Mouse (Mus musculus): ENCODE data around the gene Anxa4. TPM values are rescaled to one million over a fixed set of nuclear protein-coding genes. Genes with fewer than 3 reads are reported as not detected.

The Anxa4 gene
- polyA plus RNA-seq, 1 experiment from 2014 or later = 79.7 TPM

DNA sequence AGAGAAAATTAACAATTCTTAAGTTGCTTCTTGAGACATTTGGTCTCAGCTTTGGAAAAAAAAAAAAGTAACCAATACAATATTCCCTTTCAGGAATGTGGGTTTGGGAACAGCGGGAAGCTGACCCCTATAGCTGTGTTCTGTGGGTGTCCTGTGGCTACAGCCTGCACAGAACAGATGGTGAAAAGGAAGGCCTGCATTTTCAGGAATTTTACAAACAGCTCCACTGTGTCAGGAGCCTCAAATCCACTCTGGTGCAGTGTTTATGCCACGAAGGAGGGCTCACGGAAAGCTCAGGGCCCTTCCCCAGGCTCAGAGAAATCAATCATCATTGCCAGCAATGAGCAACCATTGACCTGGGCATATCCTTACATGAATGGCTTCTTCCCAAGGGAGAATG is 21.5 kb upstream of the Anxa4 start:
- no peak overlapping the region for H3K4me3 ChIP-seq (ENCODE audit: low read depth, low read length)
- H3K9ac ChIP-seq (replicated peaks; ENCODE audit: low read depth, low read length) = no peak overlapping the region
- peaks cover 11% of the 10 kb centered on the region for H3K4me1 ChIP-seq (ENCODE audit: control insufficient read depth, insufficient read depth, low read length)
- no peaks in the 10 kb centered on the region for H3K27me3 ChIP-seq (ENCODE audit: control insufficient read depth, insufficient read depth, low read length)
- H3K36me3 ChIP-seq (ENCODE audit: control insufficient read depth, insufficient read depth, low read length) = no peaks in the 10 kb centered on the region
- 35% methylated on average over 3 of the region's 3 CpGs for WGBS
- no peak for ATAC-seq (ENCODE audit: insufficient number of reproducible peaks, insufficient read depth, low FRiP score, low read depth)
- no peaks in the 10 kb centered on the region for H3K9me3 ChIP-seq (ENCODE audit: control insufficient read depth, low read depth, low read length)
- H3K27ac ChIP-seq (ENCODE audit: low read length) = no peak overlapping the region
- peak overlapping the region; percentile 29; the same call in 1 of the 2 replicates for H3K4me2 ChIP-seq (replicated peaks; ENCODE audit: low read depth, low read length)

DNA sequence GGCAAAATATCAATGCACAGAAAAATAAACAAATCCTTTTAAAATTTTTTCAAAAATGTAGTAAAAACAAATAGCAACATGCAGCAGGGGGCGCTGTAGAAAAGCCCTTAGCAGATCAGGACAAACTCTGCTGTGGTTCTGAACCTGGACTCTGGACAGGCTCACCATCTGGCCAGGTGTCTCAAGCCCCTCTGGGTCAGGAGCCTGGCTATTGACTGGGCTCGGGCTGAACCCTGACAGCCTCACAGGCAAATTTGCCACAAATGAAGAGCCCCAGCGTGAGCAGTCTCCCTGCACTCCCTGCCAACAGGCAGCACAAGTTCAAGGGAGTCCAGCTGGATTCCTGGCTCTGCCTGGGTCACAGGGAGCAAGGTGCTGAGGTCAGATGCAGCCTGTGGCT is 20.0 kb upstream of the Anxa4 start:
- no peak for ATAC-seq (ENCODE audit: insufficient number of reproducible peaks, insufficient read depth, low FRiP score, low read depth)
- Histone ChIP-seq H3K4me3 (ENCODE audit: low read depth, low read length) (no peak overlapping the region), H3K4me2 (replicated peaks; ENCODE audit: low read depth, low read length) (no peak overlapping the region), H3K27me3 (ENCODE audit: control insufficient read depth, insufficient read depth, low read length) (no peaks in the 10 kb centered on the region), H3K9ac (replicated peaks; ENCODE audit: low read depth, low read length) (no peak overlapping the region), H3K4me1 (ENCODE audit: control insufficient read depth, insufficient read depth, low read length) (peaks cover 11% of the 10 kb centered on the region), H3K27ac (ENCODE audit: low read length) (no peak overlapping the region), H3K36me3 (ENCODE audit: control insufficient read depth, insufficient read depth, low read length) (no peaks in the 10 kb centered on the region), H3K9me3 (ENCODE audit: control insufficient read depth, low read depth, low read length) (no peaks in the 10 kb centered on the region)
- WGBS = 21% methylated on average over 3 of the region's 3 CpGs

DNA sequence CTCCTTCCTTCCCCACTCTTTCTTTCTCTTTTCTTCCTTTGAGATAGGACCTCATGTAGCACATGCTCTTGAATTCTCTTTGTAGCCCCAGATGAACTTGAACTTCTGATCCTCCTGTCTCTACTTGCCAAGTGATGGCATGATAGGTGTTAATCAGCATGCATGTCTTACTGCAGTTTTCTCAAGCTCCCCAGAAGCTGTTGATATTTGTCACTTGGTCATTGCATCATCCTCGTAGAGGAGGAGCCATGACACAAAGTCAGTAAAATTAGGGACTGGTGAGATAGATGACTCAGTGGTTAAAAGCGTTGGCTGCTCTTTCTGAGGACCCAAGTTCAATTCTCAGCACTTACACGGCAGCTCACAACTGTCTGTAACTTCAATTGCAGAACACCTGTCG is 19.5 kb upstream of the Anxa4 start:
- H3K4me1 ChIP-seq (ENCODE audit: control insufficient read depth, insufficient read depth, low read length) = peaks cover 11% of the 10 kb centered on the region
- no peak for ATAC-seq (ENCODE audit: insufficient number of reproducible peaks, insufficient read depth, low FRiP score, low read depth)
- H3K27me3 ChIP-seq (ENCODE audit: control insufficient read depth, insufficient read depth, low read length) = no peaks in the 10 kb centered on the region
- no peaks in the 10 kb centered on the region for H3K9me3 ChIP-seq (ENCODE audit: control insufficient read depth, low read depth, low read length)
- H3K9ac ChIP-seq (replicated peaks; ENCODE audit: low read depth, low read length) = no peak overlapping the region
- no peak overlapping the region for H3K27ac ChIP-seq (ENCODE audit: low read length)
- 44% methylated on average over 4 of the region's 4 CpGs for WGBS
- H3K4me3 ChIP-seq (ENCODE audit: low read depth, low read length) = no peak overlapping the region
- H3K4me2 ChIP-seq (replicated peaks; ENCODE audit: low read depth, low read length) = no peak overlapping the region
- H3K36me3 ChIP-seq (ENCODE audit: control insufficient read depth, insufficient read depth, low read length) = no peaks in the 10 kb centered on the region

DNA sequence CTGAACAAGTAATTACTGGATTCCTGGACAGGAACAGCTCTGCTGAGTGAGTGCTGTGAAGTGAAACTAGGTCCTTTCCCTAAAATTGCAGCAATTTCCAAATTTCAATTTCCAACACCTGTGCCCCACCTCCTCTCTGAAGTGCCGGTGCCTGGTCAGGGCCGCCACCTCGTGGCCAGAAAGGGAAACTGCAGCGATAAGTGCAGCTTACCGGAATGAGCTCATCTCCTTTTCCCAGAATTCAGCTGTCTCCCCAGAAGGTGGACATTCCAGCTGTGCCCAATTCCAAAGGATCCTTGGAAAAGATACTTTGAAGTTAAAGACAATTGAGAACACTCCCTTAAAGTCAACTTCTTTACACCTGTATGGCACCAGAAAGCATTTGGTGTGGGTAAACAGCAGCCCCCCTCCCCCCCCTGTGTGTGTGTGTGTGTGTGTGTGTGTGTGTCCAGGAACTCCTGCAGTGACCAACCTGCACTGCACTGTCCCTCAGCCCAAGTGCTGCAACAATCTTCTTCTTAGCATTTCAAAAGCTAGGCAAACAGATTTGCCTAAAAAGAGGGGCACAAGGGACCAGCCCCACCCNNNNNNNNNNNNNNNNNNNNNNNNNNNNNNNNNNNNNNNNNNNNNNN is 13.2 kb upstream of the Anxa4 start:
- no peak overlapping the region for H3K4me3 ChIP-seq (ENCODE audit: low read depth, low read length)
- H3K4me1 ChIP-seq (ENCODE audit: control insufficient read depth, insufficient read depth, low read length) = no peaks in the 10 kb centered on the region
- no peak overlapping the region for H3K9ac ChIP-seq (replicated peaks; ENCODE audit: low read depth, low read length)
- no peaks in the 10 kb centered on the region for H3K9me3 ChIP-seq (ENCODE audit: control insufficient read depth, low read depth, low read length)
- H3K27me3 ChIP-seq (ENCODE audit: control insufficient read depth, insufficient read depth, low read length) = no peaks in the 10 kb centered on the region
- ATAC-seq (ENCODE audit: insufficient number of reproducible peaks, insufficient read depth, low FRiP score, low read depth) = no peak
- no peak overlapping the region for H3K27ac ChIP-seq (ENCODE audit: low read length)
- 1% methylated on average over 5 of the region's 5 CpGs for WGBS
- H3K36me3 ChIP-seq (ENCODE audit: control insufficient read depth, insufficient read depth, low read length) = no peaks in the 10 kb centered on the region
- H3K4me2 ChIP-seq (replicated peaks; ENCODE audit: low read depth, low read length) = no peak overlapping the region

DNA sequence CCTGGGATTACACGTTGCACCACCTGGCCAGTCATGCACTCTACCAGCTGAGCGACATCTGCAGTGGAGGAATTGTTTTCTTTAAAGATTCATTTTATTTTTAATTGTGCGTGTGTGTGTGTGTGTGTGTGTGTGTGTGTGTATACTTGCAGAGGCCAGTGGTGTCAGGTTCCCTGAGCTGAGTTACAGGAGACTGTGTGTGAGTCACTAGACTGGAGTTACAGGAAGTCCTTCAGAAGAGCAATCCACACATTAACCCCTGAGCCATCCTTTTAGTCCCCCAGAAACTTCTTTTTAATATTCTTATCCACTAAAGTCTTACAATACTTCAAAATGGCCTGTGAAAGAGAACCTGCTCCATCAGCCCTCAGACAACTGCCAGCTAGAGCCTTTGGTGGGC is 11.3 kb upstream of the Anxa4 start:
- WGBS = 59% methylated on average over 3 of the region's 3 CpGs

DNA sequence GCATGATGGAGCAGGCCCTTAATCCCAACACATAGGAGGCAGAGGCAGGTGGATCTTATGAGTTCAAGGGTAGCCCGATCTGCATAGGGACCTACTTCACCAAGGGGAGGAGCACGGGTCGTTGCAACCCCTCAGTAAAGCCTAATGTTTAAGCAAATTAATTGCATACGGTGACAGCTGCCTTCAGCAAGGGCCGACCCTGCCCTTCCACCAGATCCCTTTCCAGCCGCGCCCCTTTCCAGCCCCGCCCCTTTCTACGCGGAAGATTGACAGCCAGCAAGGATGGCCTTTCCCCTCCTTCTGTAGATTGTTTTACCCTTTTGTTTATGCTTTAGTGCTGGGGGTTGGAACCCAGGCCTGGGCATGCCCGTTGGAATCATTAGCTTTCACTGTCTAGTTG is 8.0 kb upstream of the Anxa4 start:
- no peak for ATAC-seq (ENCODE audit: insufficient number of reproducible peaks, insufficient read depth, low FRiP score, low read depth)
- H3K27ac ChIP-seq (ENCODE audit: low read length) = no peak overlapping the region
- H3K9me3 ChIP-seq (ENCODE audit: control insufficient read depth, low read depth, low read length) = no peaks in the 10 kb centered on the region
- no peak overlapping the region for H3K4me2 ChIP-seq (replicated peaks; ENCODE audit: low read depth, low read length)
- H3K4me1 ChIP-seq (ENCODE audit: control insufficient read depth, insufficient read depth, low read length) = no peaks in the 10 kb centered on the region
- H3K4me3 ChIP-seq (ENCODE audit: low read depth, low read length) = no peak overlapping the region
- no peaks in the 10 kb centered on the region for H3K27me3 ChIP-seq (ENCODE audit: control insufficient read depth, insufficient read depth, low read length)
- H3K36me3 ChIP-seq (ENCODE audit: control insufficient read depth, insufficient read depth, low read length) = no peaks in the 10 kb centered on the region
- 42% methylated on average over 11 of the region's 11 CpGs for WGBS
- H3K9ac ChIP-seq (replicated peaks; ENCODE audit: low read depth, low read length) = no peak overlapping the region

More for the DNA sequence above, 11.3 kb upstream of the Anxa4 start:
- Histone ChIP-seq H3K27me3 (ENCODE audit: control insufficient read depth, insufficient read depth, low read length) (no peaks in the 10 kb centered on the region), H3K27ac (ENCODE audit: low read length) (no peak overlapping the region), H3K4me2 (replicated peaks; ENCODE audit: low read depth, low read length) (no peak overlapping the region), H3K9ac (replicated peaks; ENCODE audit: low read depth, low read length) (no peak overlapping the region), H3K4me1 (ENCODE audit: control insufficient read depth, insufficient read depth, low read length) (no peaks in the 10 kb centered on the region), H3K9me3 (ENCODE audit: control insufficient read depth, low read depth, low read length) (no peaks in the 10 kb centered on the region), H3K4me3 (ENCODE audit: low read depth, low read length) (no peak overlapping the region), H3K36me3 (ENCODE audit: control insufficient read depth, insufficient read depth, low read length) (no peaks in the 10 kb centered on the region)
- ATAC-seq (ENCODE audit: insufficient number of reproducible peaks, insufficient read depth, low FRiP score, low read depth) = no peak

- 87% methylated on average over 3 of the region's 3 CpGs for WGBS
- no peak overlapping the region for H3K4me3 ChIP-seq (ENCODE audit: low read depth, low read length)
- no peak for ATAC-seq (ENCODE audit: insufficient number of reproducible peaks, insufficient read depth, low FRiP score, low read depth)
- no peaks in the 10 kb centered on the region for H3K27me3 ChIP-seq (ENCODE audit: control insufficient read depth, insufficient read depth, low read length)
- H3K4me1 ChIP-seq (ENCODE audit: control insufficient read depth, insufficient read depth, low read length) = no peaks in the 10 kb centered on the region
- no peaks in the 10 kb centered on the region for H3K36me3 ChIP-seq (ENCODE audit: control insufficient read depth, insufficient read depth, low read length)
- no peak overlapping the region for H3K9ac ChIP-seq (replicated peaks; ENCODE audit: low read depth, low read length)
- no peak overlapping the region for H3K27ac ChIP-seq (ENCODE audit: low read length)
- H3K4me2 ChIP-seq (replicated peaks; ENCODE audit: low read depth, low read length) = no peak overlapping the region
- no peaks in the 10 kb centered on the region for H3K9me3 ChIP-seq (ENCODE audit: control insufficient read depth, low read depth, low read length)
Observed at GRCm38 (mm10) chr6:86800467-86800866, 7.1 kb upstream of the Anxa4 start.

- Histone ChIP-seq H3K36me3 (ENCODE audit: control insufficient read depth, insufficient read depth, low read length) (no peaks in the 10 kb centered on the region), H3K27me3 (ENCODE audit: control insufficient read depth, insufficient read depth, low read length) (0 out of 2 replicates have a peak, but pooled peaks cover 1% of the 10 kb centered on the region), H3K27ac (ENCODE audit: low read length) (no peak overlapping the region), H3K9ac (replicated peaks; ENCODE audit: low read depth, low read length) (no peak overlapping the region), H3K9me3 (ENCODE audit: control insufficient read depth, low read depth, low read length) (no peaks in the 10 kb centered on the region), H3K4me3 (ENCODE audit: low read depth, low read length) (no peak overlapping the region), H3K4me1 (ENCODE audit: control insufficient read depth, insufficient read depth, low read length) (no peaks in the 10 kb centered on the region), H3K4me2 (replicated peaks; ENCODE audit: low read depth, low read length) (no peak overlapping the region)
- ATAC-seq (ENCODE audit: insufficient number of reproducible peaks, insufficient read depth, low FRiP score, low read depth) = no peak
- 46% methylated on average over 4 of the region's 4 CpGs for WGBS
Observed at GRCm38 (mm10) chr6:86797455-86797854, 4.1 kb upstream of the Anxa4 start.

- Histone ChIP-seq H3K4me2 (replicated peaks; ENCODE audit: low read depth, low read length) (peak overlapping the region; percentile 91), H3K27ac (ENCODE audit: low read length) (no peak overlapping the region), H3K4me1 (ENCODE audit: control insufficient read depth, insufficient read depth, low read length) (no peaks in the 10 kb centered on the region), H3K27me3 (ENCODE audit: control insufficient read depth, insufficient read depth, low read length) (0 out of 2 replicates have a peak, but pooled peaks cover 4% of the 10 kb centered on the region), H3K36me3 (ENCODE audit: control insufficient read depth, insufficient read depth, low read length) (no peaks in the 10 kb centered on the region), H3K4me3 (ENCODE audit: low read depth, low read length) (peak overlapping the region; percentile 59), H3K9me3 (ENCODE audit: control insufficient read depth, low read depth, low read length) (no peaks in the 10 kb centered on the region), H3K9ac (replicated peaks; ENCODE audit: low read depth, low read length) (peak overlapping the region; percentile 38; the same call in 1 of the 2 replicates)
- ATAC-seq (ENCODE audit: insufficient number of reproducible peaks, insufficient read depth, low FRiP score, low read depth) = no peak
- WGBS = 52% methylated on average over 5 of the region's 5 CpGs
Observed at GRCm38 (mm10) chr6:86793957-86794356, 573 bp upstream of the Anxa4 start.

Measured in stomach, embryonic 14.5 days (tissue).